Mouse (Mus musculus) bone marrow, adult 2 months (tissue): Measurements from ENCODE around the gene Scn8a. TPM values are rescaled to one million over a fixed set of nuclear protein-coding genes. Genes with fewer than 3 reads are reported as not detected.

Experiments used
- H3K27ac ChIP-seq: fragments of 200-500 bp; 2 replicates; pipeline ENCODE4 v1.5.1; 2012; ENCODE audit warnings: low read depth, mild to moderate bottlenecking, control low read depth, inconsistent platforms, low read length; ENCODE audit not compliant: control insufficient read depth, poor library complexity, insufficient read depth
- H3K4me1 ChIP-seq: fragments of 200-500 bp; 2 replicates; pipeline ENCODE4 v1.6.1; 2011; ENCODE audit warnings: low read length; ENCODE audit not compliant: control insufficient read depth, insufficient read depth
- H3K4me3 ChIP-seq: fragments of 200-500 bp; replicated peaks from 2 replicates; pipeline ENCODE3; 2011; ENCODE audit warnings: mild to moderate bottlenecking, low read depth, low read length, control low read depth; ENCODE audit not compliant: control insufficient read depth
- CTCF ChIP-seq: fragments of 200-500 bp; IDR thresholded peaks from 2 replicates; pipeline ENCODE4 v1.5.1; 2011; ENCODE audit warnings: low read length, control low read depth; ENCODE audit not compliant: control insufficient read depth, insufficient read depth
- POLR2A ChIP-seq: fragments of 200-500 bp; IDR thresholded peaks from 2 replicates; pipeline ENCODE4 v1.6.1; 2011; ENCODE audit warnings: low read depth, mild to moderate bottlenecking, control low read depth, low read length, borderline replicate concordance; ENCODE audit not compliant: control insufficient read depth
- WGBS: fragments of 180-500 bp; shearing (Covaris S2); methylation state at CpG from one replicate; pipeline ENCODE4 v1.1.7; 2018; 5-methylcytosine and 5-hydroxymethylcytosine counted together
- polyA plus RNA-seq: library from polyadenylated mRNA; stranded (reverse); fragments of >200 nt; gene quantifications from 2 replicates; pipeline ENCODE4 v1.2.4, GENCODE M21; 2011; ENCODE audit warnings: low replicate concordance; ENCODE audit not compliant: missing spikeins, insufficient read depth, insufficient read length

Scn8a gene
- polyA plus RNA-seq, 1 experiment, result not detected

DNA sequence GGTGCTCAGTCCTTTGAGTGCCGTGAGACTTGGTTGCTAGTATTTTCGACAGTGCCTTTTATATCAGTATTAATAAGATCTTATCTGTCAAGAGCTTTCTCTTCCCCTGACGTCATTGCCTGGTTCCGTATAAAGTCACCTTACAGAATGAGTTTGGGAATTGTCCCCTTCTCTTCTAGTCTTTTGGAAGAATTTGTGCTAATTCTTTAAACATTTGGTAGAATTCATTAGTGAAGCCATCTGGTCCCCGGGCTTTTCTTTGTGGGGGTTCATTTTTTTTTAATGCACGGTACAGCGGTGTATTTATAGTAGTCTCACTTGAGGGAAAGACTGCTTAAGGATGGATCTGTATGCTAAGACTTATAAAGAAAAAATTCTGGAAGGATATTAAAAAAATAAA is 84.3 kb downstream of the Scn8a start:
- Histone ChIP-seq H3K4me3 (no peak overlapping the region), H3K27ac (no peak overlapping the region), H3K4me1 (no peaks in the 10 kb centered on the region)
- TF ChIP-seq CTCF (no peak), POLR2A (no peak)
- 82% methylated on average over 7 of the region's 7 CpGs for WGBS

DNA sequence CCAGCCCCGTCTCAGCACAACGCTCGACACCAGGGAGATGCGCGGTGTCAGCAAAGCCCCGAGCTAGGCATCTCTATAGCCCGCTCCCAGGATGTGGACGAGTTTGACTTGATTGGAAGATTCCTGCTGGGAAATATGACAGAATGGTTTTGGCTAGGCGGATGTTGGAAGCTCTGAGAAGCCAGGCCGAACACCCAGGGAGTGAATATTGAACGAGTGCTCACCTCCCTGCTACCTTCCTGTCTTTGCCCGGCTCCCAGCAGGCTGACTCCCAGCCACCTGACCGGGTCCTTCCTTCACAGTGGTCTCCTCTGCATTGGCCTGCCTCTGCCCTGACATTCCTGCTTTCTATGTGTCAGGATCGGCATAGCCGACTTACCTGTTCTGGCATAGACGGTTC is 85.1 kb downstream of the Scn8a start:
- Histone ChIP-seq H3K27ac (no peak overlapping the region), H3K4me3 (no peak overlapping the region), H3K4me1 (no peaks in the 10 kb centered on the region)
- WGBS, result 76% methylated on average over 16 of the region's 16 CpGs
- TF ChIP-seq CTCF (no peak), POLR2A (no peak)

DNA sequence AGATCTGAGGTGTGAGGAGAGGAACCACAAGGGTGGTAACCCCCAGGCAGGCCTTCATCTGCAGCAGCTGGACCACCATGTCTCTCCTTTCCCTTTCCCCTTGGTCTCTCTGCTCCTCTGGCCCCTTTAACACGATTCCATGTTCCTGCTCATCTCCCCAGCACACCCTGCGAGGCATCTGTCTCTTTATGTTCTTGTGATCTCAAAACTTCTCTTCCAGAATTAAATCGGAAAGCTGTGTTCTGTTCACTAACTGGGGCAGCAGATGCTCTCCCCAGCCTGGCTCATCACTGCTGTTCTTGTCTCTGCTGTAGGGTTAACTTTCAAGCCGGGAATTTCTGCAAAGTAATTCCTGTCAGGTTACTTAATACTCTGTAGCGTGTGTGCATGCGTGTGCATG is 91.3 kb downstream of the Scn8a start:
- Histone ChIP-seq H3K4me3 (no peak overlapping the region), H3K27ac (no peak overlapping the region), H3K4me1 (no peaks in the 10 kb centered on the region)
- TF ChIP-seq POLR2A, result no peak
- no peak for TF ChIP-seq CTCF
- 81% methylated on average over 6 of the region's 6 CpGs for WGBS

DNA sequence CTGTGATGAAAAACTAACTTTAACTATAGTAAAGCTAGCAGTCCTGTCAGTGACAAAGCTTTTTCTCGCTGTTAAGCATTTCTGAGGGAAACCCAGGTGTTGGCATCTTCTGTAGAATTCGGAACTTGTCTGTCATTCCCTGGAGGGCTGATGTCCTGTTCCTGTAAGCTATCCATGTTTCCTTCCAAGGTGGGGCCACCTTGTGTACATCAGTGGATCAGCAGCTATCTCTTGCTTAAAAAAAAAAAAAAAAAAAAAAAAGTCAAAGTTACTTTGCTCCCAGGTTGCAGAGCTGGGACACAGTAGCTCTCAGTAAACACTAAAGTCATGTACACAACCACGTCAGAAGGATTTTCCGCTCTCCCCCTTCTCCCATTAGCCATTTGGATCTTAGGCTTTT is 91.9 kb downstream of the Scn8a start:
- TF ChIP-seq POLR2A (no peak), CTCF (no peak)

DNA sequence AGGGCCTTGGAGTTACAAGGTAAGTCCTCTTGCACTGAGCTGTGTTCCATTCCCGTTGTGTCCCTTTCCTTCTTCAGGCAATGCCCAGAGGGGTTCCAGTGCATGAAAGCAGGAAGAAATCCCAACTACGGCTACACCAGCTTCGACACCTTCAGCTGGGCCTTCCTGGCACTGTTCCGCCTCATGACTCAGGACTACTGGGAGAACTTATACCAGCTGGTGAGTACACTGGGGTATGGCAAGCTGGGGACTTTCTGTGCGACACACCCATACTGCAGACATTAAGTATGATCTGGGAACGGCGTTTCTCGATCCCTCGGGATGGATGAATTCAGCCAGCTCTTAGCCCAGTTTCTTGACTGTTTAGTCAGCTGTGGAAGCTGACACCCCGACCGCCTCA is 101.8 kb downstream of the Scn8a start:
- H3K4me1 ChIP-seq, result no peaks in the 10 kb centered on the region
- H3K27ac ChIP-seq, result no peak overlapping the region
- TF ChIP-seq CTCF (no peak), POLR2A (no peak)
- H3K4me3 ChIP-seq, result no peak overlapping the region
- WGBS, result 84% methylated on average over 11 of the region's 11 CpGs

More for the DNA sequence above, 91.9 kb downstream of the Scn8a start:
- Histone ChIP-seq H3K4me1 (no peaks in the 10 kb centered on the region), H3K27ac (no peak overlapping the region), H3K4me3 (no peak overlapping the region)
- 80% methylated on average over 4 of the region's 4 CpGs for WGBS

DNA sequence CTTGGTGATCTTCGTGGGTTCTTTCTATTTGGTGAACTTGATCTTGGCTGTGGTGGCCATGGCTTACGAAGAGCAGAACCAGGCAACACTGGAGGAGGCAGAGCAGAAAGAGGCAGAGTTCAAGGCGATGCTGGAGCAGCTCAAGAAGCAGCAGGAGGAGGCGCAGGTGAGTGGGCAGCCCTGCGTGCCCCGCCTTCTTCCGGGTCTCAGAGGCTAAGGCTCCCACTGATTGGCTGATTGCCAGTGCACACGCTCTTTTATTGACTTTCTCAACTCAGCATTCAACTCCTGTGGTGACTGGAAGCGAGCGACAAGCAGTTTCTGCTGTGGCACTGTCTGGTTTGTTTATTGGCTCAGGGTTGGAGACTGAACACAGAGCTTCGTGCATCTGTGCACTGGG is 103.1 kb downstream of the Scn8a start:
- no peaks in the 10 kb centered on the region for H3K4me1 ChIP-seq
- TF ChIP-seq POLR2A, result no peak
- TF ChIP-seq CTCF, result no peak
- H3K27ac ChIP-seq, result no peak overlapping the region
- H3K4me3 ChIP-seq, result no peak overlapping the region
- 33% methylated on average over 11 of the region's 11 CpGs for WGBS

DNA sequence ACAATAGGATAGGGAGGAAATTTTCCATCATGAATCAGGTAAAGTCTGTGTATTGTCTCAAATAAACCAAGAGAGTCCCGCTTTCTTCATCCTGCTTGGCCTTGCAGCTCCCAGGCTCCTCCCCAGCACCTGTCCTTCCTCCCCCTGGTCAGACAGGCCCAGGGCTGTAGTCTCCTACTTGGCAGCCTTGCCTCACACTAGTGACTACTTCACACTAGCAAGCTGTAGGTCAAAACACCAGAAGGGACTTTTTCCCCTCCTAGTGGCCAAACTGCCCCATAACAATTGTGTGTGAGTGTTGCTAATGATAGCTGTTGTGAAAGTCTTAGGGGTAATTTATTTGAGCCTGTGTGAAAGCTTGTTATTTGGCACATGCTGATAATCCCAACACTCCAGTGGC is 105.0 kb downstream of the Scn8a start:
- no peak for TF ChIP-seq POLR2A
- no peak for TF ChIP-seq CTCF
- Histone ChIP-seq H3K27ac (no peak overlapping the region), H3K4me1 (no peaks in the 10 kb centered on the region), H3K4me3 (no peak overlapping the region)
- WGBS, result 68% methylated on average over 1 of the region's 1 CpGs

DNA sequence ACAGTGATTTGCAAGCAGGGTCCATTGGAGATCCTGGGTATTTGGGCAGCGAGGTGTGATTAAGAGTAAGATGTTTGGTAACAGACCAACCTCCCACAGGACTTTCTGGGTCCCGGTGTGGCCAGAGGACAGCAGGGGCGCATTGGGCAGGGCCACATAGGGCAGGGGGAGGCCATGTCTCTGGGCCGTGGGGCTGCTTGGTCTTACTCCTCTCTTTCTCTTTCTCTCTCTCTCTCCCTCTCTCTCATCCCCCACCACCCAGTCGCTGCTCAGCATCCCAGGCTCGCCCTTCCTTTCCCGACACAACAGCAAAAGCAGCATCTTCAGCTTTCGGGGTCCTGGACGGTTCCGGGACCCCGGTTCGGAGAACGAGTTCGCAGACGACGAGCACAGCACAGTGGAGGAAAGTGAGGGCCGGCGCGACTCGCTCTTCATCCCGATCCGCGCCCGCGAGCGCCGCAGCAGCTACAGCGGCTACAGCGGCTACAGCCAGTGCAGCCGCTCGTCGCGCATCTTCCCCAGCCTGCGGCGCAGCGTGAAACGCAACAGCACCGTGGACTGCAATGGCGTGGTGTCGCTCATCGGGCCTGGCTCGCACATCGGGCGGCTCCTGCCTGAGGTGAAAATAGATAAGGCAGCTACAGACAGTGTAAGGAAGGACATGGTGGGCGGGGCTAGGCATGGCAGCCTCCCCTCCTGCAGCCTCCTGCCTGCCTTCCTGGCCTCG is 113.9 kb downstream of the Scn8a start:
- H3K4me3 ChIP-seq, result peak overlapping the region; percentile 5
- no peak for TF ChIP-seq POLR2A
- TF ChIP-seq CTCF, result no peak
- no peak overlapping the region for H3K27ac ChIP-seq
- H3K4me1 ChIP-seq, result no peaks in the 10 kb centered on the region
- 1% methylated on average over 46 of the region's 46 CpGs for WGBS
